Mouse (Mus musculus) heart, adult 2 months (tissue): ENCODE measurements around the gene Pdss2. TPM values are rescaled to one million over a fixed set of nuclear protein-coding genes. Genes with fewer than 3 reads are reported as not detected.

Experiments
- DNase-seq, 2 experiments: peaks; one replicate each; pipeline ENCODE4 v3.0.0; 2021
- H3K27ac ChIP-seq: fragments of 200-600 bp; 2 replicates; pipeline ENCODE4 v1.8.1; 2022
- H3K27me3 ChIP-seq: fragments of 200-500 bp; 2 replicates; pipeline ENCODE4 v1.6.1; 2012; ENCODE audit warnings: mild to moderate bottlenecking, low read length, inconsistent platforms, mixed read lengths; ENCODE audit not compliant: control insufficient read depth, insufficient read depth
- H3K36me3 ChIP-seq: fragments of 200-500 bp; 2 replicates; pipeline ENCODE4 v1.6.1; 2012; ENCODE audit warnings: low read length, inconsistent platforms; ENCODE audit not compliant: control insufficient read depth, insufficient read depth
- H3K4me1 ChIP-seq: fragments of 200-500 bp; 2 replicates; pipeline ENCODE4 v1.6.1; 2011; ENCODE audit warnings: low read length; ENCODE audit not compliant: control insufficient read depth, insufficient read depth
- H3K4me3 ChIP-seq: fragments of 200-600 bp; 2 replicates; pipeline ENCODE4 v1.8.1; 2022
- H3K79me2 ChIP-seq: fragments of 200-500 bp; replicated peaks from 2 replicates; pipeline ENCODE4 v1.6.1; 2012; ENCODE audit warnings: mild to moderate bottlenecking, inconsistent platforms, low read length, moderate library complexity, mixed read lengths; ENCODE audit not compliant: control insufficient read depth, insufficient read depth
- H3K9ac ChIP-seq: fragments of 200-500 bp; 2 replicates; pipeline ENCODE4 v1.6.1; 2012; ENCODE audit warnings: low read depth, mild to moderate bottlenecking, control low read depth, inconsistent platforms, low read length, mixed read lengths
- CTCF ChIP-seq: fragments of 200-600 bp; IDR thresholded peaks from 2 replicates; pipeline ENCODE4 v1.8.1; 2022; ENCODE audit warnings: antibody characterized with exemption, mild to moderate bottlenecking, moderate library complexity
- EP300 ChIP-seq: fragments of 200-500 bp; IDR thresholded peaks from 2 replicates; pipeline ENCODE4 v1.6.1; 2011; ENCODE audit warnings: low read depth, low read length, control low read depth; ENCODE audit not compliant: insufficient read depth
- POLR2A ChIP-seq: fragments of 200-500 bp; IDR thresholded peaks from 2 replicates; pipeline ENCODE4 v1.6.1; 2011; ENCODE audit warnings: mild to moderate bottlenecking, low read depth, low read length, control low read depth; ENCODE audit not compliant: insufficient read depth
- WGBS: fragments of 180-500 bp; shearing (Covaris S2); methylation state at CpG from one replicate; pipeline ENCODE4 v1.1.7; 2018; 5-methylcytosine and 5-hydroxymethylcytosine counted together
- intact Hi-C: fragments of 180-260 bp; cut with DNase I; formaldehyde crosslinking; loops from one replicate; pipeline ENCODE4 v1.15.1; 2025
- polyA plus RNA-seq: library from polyadenylated mRNA; depleted of rRNA; stranded (reverse); fragments of >200 nt; gene quantifications from 2 replicates; pipeline ENCODE4 v1.2.3, GENCODE M21; 2012
- total RNA-seq, 2 experiments: library from RNA; stranded (reverse); gene quantifications; 2 replicates each; pipeline ENCODE4 v1.2.3; 2021

Gene Pdss2
- total and polyA plus RNA-seq, 3 experiments = 16.6 to 33.7 (median 31.1) TPM

GRCm38 (mm10) chr10:43373666-43374065 lies 152.4 kb downstream of the Pdss2 start:
- WGBS = 85% methylated on average over 12 of the region's 12 CpGs
- intact Hi-C loops = loop anchor here (2.0 kb wide), 1 partner anchor 367 kb away; no protein-coding TSS in a partner anchor
- peaks cover 4% of the 10 kb centered on the region for H3K4me1 ChIP-seq
- no peak overlapping the region for H3K9ac ChIP-seq
- H3K27ac ChIP-seq = no peak overlapping the region
- H3K36me3 ChIP-seq = no peaks in the 10 kb centered on the region; the same call in 1 of the 2 replicates
- H3K27me3 ChIP-seq = no peaks in the 10 kb centered on the region
- H3K79me2 ChIP-seq = no peaks in the 10 kb centered on the region
- TF ChIP-seq POLR2A (no peak), CTCF (no peak), EP300 (no peak)
- no peak overlapping the region for H3K4me3 ChIP-seq
- no peak for DNase-seq

GRCm38 (mm10) chr10:43375286-43375685 lies 154.0 kb downstream of the Pdss2 start:
- peaks cover 4% of the 10 kb centered on the region for H3K4me1 ChIP-seq
- peak in 1 of 2 experiments; percentile 10 for DNase-seq
- intact Hi-C loops = loop anchor here (5.0 kb wide), 1 partner anchor 153 kb away; the partner anchor contains the start of gene Pdss2

GRCm38 (mm10) chr10:43376749-43377148 lies 155.5 kb downstream of the Pdss2 start:
- Histone ChIP-seq H3K79me2 (no peaks in the 10 kb centered on the region), H3K27me3 (no peaks in the 10 kb centered on the region), H3K4me1 (peaks cover 4% of the 10 kb centered on the region), H3K9ac (no peak overlapping the region), H3K27ac (no peak overlapping the region), H3K36me3 (no peaks in the 10 kb centered on the region; the same call in 1 of the 2 replicates), H3K4me3 (no peak overlapping the region)
- TF ChIP-seq POLR2A (no peak), EP300 (no peak), CTCF (no peak)
- intact Hi-C loops = loop anchor here (5.0 kb wide), 1 partner anchor 154 kb away; the partner anchor contains the start of gene Pdss2
- DNase-seq = no peak
- 92% methylated on average over 8 of the region's 8 CpGs for WGBS

More at GRCm38 (mm10) chr10:43375286-43375685, 154.0 kb downstream of the Pdss2 start:
- no peak for TF ChIP-seq POLR2A
- TF ChIP-seq CTCF = no peak
- 0 out of 2 replicates have a peak, but pooled peaks have one; percentile 43 for TF ChIP-seq EP300
- Histone ChIP-seq H3K4me3 (no peak overlapping the region), H3K9ac (no peak overlapping the region), H3K27ac (no peak overlapping the region), H3K36me3 (no peaks in the 10 kb centered on the region; the same call in 1 of the 2 replicates), H3K79me2 (no peaks in the 10 kb centered on the region), H3K27me3 (no peaks in the 10 kb centered on the region)
- 65% methylated on average over 4 of the region's 4 CpGs for WGBS

GRCm38 (mm10) chr10:43378279-43378678 lies 157.0 kb downstream of the Pdss2 start:
- Histone ChIP-seq H3K36me3 (no peaks in the 10 kb centered on the region), H3K4me3 (no peak overlapping the region), H3K79me2 (no peaks in the 10 kb centered on the region), H3K27me3 (no peaks in the 10 kb centered on the region), H3K9ac (no peak overlapping the region), H3K27ac (no peak overlapping the region), H3K4me1 (peaks cover 1% of the 10 kb centered on the region; the same call in 1 of the 2 replicates)
- peak; percentile 13 to 36 for DNase-seq
- intact Hi-C loops = loop anchor here (5.0 kb wide), 1 partner anchor 156 kb away; the partner anchor contains the start of gene Pdss2
- WGBS = 48% methylated on average over 5 of the region's 5 CpGs
- TF ChIP-seq EP300 (0 out of 2 replicates have a peak, but pooled peaks have one; percentile 13), POLR2A (no peak), CTCF (peak; percentile 75)

GRCm38 (mm10) chr10:43378732-43379644 lies 157.7 kb downstream of the Pdss2 start:
- no peak for DNase-seq
- H3K27ac ChIP-seq = no peak overlapping the region
- H3K9ac ChIP-seq = no peak overlapping the region
- TF ChIP-seq POLR2A = no peak
- no peak for TF ChIP-seq EP300
- no peak for TF ChIP-seq CTCF
- peaks cover 1% of the 10 kb centered on the region; the same call in 1 of the 2 replicates for H3K4me1 ChIP-seq
- H3K4me3 ChIP-seq = no peak overlapping the region
- WGBS = 35% methylated on average over 15 of the region's 15 CpGs
- no peaks in the 10 kb centered on the region for H3K27me3 ChIP-seq
- no peaks in the 10 kb centered on the region for H3K36me3 ChIP-seq
- H3K79me2 ChIP-seq = no peaks in the 10 kb centered on the region
- intact Hi-C loops = loop anchor here (5.0 kb wide), 1 partner anchor 157 kb away; the partner anchor contains the start of gene Pdss2
